Mouse (Mus musculus) hindlimb bud, embryonic 11.5 days (tissue): Measurements from ENCODE around the gene Rpgrip1.
"Not testable (repeated sequence)": the region's sequence is repeated elsewhere in the genome, so short reads cannot be mapped to it uniquely, and the experiment has no call there.

Source experiments
- DNase-seq: peaks from one replicate; pipeline ENCODE4 v3.0.0-alpha.2; 2012; ENCODE audit warnings: low read depth, low spot score; ENCODE audit errors: extremely low spot score

Rpgrip1 gene

DNA sequence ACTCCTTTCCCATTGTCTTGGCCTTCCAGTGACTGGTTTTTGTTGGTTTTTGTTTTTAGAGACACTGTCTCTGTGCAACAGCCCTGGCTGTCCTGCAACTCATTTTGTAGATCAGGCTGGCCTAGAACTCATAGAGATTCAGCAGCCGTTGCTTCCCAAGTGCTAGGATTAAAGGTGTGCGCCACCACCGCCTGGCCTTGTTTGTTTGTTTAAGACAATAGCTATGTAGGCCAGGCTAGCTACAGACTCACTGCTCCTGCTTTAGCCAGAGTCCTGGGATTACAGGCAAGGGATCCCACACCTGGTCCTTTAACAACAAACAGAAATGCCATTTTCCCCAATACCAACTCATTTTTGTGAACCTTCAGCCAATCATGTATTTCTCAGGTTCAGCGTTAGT is at the start of gene Rpgrip1:
Rpgrip1 (plus strand) TSS at position 359 of the 400 bp plus-strand sequence.
- no peak for DNase-seq

DNA sequence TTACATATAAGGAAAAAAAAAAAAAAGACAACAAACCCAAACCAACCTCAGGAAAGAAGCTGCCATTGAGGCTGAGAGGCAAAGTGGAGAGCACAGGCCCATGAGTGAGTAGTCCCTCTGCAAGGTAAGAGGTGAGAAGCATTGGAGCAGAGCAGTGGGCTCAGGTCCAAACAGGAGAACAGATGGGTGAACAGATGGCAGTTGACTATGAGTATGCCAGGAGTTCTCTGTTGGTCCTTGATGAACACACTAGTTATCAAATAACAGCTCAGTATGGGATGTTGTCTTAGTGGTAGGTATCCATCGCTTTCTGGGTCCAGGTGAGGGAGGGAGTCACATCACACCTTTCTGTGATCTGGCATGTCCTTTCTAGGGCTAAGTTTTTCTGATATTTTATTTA is 49.7 kb upstream of the Rpgrip1 start:
- DNase-seq = no peak

DNA sequence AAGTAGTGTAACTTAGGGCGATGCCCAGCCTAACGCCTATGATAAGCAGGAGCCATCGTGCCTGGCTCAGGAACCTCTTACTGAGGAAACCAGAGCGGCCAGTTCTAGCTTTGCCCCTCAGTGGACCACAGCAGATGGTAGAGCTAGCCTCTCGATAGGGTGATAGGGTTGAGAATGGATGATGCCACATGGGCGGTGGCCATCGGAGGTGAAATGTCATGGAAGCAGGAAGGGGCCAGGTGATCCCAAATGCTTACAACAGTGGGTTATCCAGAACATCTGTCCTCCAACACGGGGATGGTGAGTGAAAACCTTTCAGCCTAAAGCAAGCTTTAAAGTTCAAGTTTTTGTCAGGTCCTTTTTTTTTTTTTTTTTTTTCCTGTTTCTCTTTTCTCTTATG is 48.7 kb upstream of the Rpgrip1 start:
- DNase-seq = no peak

DNA sequence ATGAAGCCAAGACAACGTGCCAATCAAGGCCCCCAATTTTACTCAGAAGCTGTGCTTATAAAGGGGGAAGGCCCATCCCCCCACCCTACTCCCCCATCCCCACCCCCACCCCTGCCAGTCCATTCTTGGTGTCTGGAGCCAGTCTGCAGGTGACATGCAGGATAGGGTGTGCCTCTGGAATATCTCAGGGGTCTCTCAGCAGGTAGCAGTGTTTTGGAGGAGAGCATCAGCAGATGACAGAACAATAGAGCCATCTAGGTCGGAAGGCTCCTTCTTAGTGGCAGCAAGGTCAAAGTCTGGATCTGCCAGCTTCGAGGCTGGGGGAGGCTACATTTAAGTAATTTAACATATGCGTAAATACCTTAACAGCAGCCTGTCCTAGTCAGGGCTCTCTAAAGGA is 44.4 kb upstream of the Rpgrip1 start:
- DNase-seq = no peak

DNA sequence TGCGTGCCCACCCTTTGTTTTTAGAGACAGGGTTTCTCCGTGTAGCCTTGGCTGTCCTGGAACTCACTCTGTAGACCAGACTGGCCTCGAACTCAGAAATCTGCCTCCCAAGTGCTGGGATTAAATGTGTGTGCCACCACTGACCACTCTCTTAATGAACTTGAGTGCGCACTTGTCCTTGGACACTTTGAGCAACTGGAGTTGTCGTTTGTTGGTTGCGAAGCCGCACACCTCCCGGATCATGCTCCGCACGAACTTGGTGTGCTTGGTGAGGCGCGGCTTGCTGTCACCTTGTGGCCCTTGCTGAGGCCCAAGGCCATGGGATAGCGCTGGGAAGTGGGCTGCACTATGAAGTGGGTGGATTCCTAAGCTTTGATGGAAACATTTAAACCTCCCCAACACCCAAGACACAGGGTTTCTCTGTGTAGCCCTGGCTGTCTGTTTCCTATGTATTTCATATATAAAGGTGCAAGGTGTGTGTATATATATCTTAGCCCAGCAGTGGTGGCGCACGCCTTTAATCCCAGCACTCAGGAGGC is 38.8 kb upstream of the Rpgrip1 start:
- DNase-seq = no peak

DNA sequence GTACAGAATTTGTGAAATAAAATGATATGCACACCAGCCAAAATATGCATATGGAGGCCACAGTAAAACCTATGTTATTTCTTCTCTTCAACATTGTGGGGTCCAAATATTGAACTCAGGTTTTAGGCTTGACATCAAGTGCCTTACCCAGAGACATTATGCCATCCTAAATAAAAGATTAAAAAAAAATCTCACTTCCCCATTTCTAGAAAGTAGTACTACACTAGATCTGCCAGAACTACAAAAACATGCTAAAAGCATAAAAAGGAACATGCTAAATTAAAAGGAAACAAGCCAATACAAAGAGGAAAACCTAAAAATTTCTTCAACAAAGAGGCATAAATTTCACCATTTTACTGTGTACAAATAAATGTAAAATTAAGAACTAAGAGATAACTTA is 27.4 kb upstream of the Rpgrip1 start:
- DNase-seq = no peak

DNA sequence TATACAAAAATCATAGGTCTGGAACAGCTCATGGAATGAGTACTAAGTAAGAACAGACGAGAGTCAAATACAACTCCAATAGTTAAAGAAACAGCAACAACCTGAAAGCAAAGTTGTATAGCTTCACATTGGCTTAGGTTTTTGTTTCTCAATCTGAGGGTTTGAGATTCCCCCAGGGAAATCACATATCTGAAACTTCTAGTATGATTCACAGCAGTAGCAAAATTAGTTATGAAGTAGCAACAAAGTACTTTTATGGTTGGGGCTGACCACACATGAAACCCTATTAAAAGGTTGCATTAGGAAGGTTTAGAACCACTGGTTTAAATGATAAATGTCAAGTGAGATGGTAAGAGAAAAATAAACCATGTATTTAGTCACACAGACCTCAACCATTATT is 16.0 kb upstream of the Rpgrip1 start:
- DNase-seq = no peak

DNA sequence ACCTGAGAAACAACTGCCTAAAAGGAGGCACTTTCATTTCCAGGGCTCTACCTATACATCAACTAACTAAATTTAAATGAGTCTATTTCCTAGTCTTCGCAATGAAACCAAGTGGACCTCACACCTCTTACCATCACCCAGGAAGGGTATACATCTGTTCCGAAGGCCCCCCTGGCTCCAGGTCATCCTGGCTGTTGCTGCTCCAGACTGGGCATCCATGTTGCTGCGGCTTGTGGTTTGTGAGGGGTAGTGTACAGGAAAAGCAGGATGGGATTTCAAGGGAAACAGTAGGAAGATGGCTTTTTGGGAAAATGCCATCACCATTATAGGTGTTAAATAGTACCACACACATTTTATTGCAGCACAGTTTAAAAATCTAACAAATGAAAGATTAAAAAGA is 13.3 kb upstream of the Rpgrip1 start:
- DNase-seq = not testable (repeated sequence)

DNA sequence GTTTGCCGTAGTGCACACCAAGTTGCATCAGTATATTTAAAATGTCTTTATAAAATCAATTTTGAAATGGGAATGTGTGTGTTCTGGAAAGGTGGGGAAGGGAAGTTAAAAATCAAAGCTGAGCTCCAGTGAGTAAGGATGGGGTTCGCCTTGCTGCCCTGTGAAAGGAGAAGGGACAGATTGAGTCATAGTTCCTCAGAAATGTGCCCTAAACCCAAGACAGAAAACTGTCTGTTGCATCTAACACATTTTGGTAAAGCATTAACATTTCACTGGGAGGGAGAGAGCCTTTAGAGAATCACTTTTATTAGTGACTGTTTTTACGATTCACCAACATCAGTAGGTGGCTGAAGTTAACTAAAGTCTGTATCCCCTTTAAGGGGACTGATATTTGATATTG is 12.1 kb upstream of the Rpgrip1 start:
- DNase-seq = not testable (repeated sequence)

DNA sequence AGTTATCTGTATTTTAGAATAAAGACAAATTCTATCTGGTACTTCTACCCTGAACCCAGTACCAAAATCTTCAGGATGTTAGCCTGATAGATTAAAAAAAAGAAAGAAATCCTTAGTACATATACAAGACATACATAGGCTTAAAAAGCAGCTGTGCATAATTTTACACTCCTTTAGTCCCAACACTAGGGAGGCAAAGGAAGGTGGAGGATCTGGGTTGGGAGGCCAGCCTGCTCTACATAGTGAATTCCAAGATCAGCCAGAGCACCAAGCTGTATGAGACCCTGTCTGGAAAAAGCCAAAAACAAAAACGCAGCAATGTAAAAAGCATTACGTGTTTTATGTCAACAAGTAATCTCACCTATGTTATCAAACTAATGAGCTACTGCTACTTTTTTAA is 10.9 kb upstream of the Rpgrip1 start:
- DNase-seq = no peak

DNA sequence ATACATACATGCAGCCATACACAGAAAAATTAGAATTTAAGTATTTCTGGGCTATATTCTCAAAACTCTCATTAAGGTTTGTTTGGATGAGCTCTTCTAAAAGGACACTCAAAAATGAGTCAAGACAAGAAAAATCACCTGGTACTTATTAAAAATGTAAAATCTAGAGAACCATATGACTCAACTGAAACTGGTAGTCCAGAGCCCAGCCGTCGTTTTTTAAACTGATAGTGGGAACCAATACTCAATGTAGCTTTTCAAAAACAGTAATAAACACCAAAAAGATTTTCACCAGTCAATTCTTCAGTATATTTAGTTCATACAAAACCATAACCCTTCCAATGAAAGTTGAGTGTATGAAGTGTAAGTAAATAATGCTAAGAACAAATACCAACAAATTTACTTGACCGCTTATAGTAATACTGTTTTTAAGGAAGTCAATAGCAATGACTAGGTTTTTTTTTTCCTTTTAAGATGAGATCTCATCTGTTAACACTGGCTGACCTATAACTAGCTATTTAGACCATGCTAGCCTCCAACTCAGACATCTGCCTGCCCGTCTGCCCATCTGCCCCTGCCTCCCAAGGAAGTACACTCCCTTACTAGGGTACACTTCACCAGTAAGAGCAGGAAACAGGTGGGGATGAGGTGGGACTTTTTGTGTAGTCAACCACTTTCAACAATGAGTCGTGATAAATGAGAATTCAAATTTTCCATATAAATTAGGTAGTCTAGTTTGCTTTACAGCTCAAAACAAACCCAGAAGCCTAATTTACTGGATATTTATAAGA is 10.1 kb upstream of the Rpgrip1 start:
- no peak for DNase-seq

DNA sequence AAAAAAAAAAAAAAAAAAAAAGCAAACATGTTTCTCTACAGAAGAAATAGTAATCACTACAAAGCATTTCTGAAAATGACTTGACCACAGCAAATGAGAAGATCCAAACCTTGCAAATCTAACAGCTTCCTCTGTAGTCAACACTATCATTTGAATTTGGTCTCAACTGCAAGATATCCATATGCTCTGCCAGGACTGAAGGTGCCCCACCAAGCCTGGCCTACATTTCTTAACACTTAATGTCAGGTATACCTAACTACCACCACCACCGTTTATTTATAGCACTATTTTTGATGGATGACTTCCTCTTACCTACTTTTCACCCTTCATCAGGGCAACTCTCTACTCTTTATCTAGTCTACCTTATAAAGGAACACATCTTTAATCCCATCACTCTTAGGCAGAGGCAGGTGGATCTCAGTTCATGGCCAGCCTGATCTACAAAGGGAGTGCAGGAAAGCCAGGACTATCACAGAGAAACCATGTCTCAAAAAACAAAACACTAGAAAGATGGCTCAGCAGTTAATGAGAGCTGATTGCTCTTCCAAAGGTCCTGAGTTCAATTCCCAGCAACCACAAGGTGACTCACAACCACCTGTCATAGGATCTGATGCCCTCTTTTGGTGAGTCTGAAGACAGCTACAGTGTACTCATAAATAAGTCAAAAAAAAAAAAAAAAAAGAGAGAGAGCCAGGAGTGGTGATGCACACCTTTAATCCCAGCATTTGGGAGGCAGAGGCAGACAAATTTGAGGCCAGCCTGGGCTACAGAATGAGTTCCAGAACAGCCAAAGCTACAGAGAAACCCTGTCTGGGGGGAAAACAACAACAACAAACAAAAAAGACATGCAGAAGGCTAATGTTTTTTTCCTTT is 9.0 kb upstream of the Rpgrip1 start:
- no peak for DNase-seq

DNA sequence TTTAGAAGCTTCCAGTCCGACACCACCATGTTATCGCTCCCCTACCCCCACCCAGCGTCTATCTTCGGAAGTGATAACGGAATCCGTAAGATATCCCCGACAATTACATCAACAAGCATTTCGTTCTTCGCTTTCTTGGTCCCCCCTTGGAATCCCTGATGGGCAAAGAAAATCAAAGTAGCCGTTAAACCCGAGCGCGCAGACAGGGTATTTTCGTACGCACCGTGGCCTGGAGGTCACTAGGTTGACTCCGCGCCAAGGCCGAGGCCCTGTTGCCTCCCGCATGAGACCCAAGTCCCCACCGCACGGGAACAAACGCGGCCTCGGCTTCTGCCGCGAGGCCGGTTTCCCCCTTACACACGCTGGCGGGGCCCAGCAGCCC is 7.0 kb upstream of the Rpgrip1 start:
- DNase-seq = no peak

DNA sequence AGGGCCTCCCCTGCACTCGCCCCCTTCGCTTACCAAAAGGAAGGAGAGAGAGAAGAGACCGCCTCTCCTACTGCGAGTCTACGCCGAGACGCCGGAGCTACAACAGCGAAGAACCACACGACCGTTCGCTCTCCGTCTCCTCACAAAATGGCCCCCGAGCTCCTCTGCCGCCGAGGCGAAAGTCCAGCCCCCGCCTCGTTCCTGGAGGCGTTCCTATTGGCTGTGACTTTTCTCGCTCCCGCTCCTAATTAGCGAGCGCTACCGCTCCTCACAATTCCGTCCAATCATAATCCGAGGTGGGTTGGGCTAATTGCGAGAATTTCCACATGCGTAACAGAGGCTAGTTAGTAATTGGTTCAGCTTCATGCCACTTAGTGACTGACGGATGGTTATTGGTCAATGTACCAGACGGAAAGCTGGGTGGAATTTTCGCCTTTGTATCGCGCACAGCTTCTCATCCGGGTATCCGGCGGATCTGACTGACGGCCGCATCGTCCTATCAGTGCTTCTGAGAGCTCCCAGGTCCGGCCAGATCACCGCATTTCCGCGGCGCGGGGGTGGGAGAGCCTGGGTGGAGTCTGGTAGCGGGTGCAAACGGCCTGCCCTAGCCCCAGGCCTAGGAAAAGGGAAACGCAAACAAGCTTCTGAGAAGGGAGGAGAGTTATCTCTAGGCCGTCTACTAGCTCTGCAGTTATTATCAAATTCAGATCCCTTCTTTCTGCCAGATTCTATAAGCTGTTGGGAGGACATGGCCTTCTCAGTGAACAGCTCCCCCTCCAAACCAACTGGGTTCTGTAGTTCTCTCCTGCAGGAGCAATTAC is 6.4 kb upstream of the Rpgrip1 start, which contains the start of gene Hnrnpc:
Hnrnpc (minus strand) TSS at position 173 of the 821 bp plus-strand sequence.
- DNase-seq = peak; percentile 100

DNA sequence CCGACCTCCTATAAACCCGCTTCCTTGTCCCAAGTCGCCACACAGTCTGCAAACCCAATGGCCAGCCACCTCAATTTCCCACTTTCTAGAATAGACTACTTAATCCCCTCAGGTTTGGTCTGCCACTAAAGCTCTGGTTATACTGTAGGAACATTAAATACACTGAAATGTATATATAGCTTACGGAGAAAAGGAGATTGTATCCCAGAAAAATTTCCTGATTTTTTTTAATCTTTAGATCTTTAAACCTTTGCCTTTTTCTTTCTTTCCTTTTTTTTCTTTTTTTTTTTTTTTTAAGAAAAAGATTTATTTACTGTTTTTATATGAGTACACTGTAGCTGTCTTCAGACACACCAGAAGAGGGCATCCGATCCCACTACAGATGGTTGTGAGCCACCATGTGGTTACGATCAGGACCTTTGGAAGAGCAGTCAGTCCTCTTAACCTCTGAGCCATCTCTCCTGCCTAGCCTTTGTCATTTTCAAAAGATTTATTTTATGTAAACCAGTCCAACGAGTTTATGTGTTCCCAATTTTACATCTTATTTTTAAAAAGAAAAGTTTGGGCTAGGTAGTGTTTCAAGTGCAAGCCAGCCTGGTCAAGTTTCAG is 5.7 kb upstream of the Rpgrip1 start:
- no peak for DNase-seq

DNA sequence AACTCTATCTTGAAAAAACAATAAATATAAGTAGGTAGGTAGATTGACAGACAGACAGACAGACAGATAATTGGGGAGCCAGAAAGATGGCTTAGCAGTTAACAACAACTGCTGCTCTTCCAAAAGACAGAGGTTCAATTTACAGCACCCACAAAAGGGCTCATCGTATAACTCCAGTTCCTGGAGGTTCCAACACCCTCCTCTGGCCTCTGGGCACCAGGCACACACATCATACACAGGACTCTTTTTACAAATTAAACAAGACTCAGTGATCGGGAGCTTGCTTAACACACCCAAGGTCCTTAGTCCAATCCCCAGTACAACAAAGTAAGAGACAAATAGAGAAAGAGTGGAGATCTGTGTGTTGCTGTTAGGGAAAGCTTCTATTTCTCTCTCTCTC is 5.2 kb upstream of the Rpgrip1 start:
- no peak for DNase-seq

DNA sequence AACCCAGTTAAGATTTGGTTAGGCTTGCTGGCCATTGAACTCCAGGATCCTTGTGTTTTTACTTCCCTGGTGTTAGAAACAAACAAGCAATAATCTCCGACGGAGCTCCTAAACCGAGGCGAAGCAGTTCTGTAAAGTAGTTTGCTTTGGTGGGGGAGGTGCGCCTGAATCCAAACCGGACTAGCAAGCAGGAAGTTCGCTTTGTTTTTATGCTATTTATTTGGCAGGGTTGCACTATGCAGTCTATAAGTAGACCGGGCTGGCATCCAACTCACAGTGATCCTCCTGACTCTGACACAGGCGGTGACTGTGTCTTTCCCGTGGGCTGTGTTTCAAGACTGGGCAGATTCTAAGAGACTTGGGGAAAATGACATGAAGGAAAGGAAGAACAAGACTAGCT is 3.8 kb upstream of the Rpgrip1 start:
- DNase-seq = no peak

DNA sequence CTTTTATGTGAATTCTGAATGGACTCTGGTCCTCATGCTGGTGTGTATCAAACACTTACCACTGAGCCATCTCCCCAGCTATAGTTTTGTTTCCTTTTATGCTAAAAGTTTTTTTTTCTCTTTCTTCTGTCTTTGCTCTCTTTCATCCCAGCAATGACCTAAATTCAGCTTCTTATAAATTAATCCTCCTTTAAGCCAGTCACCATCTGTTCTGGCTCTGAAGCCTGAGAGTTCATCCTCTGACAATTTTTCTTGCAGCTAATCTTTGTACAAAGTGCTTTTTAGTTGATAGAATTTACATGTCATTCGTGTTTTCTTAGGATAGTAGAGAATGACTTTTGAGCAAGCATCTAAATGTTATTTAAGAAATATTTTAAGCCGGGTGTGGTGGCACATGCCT is 2.5 kb upstream of the Rpgrip1 start:
- DNase-seq = no peak

DNA sequence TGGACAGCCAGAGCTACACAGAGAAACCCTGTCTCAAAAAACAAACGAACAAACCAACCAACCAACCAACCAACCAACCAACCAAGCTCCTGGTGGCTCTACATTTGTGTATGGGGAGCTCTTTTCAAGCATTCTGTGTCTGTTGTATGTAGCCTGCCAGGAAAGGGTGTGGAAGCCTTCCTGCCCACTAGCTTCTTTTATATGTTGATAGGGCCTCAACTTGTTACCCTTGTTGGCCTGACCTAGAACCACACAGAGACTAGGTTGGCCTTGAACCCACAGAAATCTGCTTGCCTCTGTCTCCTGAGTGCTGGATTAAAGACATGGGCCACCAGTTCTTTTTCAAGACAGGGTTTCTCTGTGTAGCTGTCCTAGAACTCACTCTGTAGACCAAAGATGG is 3.6 kb downstream of the Rpgrip1 start:
- no peak for DNase-seq

DNA sequence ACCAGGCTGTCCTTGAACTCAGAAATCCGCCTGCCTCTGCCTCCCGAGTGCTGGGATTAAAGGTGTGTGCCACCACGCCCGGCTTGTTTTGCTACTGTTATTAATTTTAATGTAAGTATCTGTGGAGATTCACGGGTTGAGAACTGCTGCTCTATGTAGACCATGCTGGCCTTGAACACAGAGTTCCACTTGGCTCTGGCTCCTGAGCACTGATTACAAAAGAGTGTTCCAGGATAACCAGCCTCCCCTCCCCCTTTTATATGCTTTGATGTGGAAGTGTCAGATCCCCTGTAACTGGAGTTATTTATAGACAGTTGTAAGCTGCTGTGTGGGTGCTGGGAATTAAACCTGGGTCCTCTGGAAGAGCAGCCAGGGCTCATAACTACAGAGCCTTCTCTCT is 6.7 kb downstream of the Rpgrip1 start:
- no peak for DNase-seq

DNA sequence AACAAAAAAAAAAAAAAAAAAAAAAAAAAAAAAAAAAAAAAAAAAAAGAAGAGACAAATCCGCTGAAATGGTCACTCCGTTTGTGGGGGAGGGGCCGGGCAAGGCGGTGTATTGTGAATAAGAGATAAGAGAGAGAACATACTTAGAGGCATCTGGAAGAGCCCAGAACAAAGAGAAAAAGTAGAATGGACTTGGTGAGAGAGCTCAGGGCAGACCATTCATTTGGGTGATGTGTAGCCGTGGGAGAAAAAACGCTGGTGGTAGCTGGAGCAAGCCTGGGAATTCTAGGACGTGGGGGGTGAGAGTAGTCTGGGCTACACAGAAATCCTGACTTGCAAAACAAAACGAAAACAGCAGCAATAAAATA is 7.9 kb downstream of the Rpgrip1 start:
- DNase-seq = no peak
